Mouse (Mus musculus): ENCODE measurements around the gene Maf.

Maf gene

DNA sequence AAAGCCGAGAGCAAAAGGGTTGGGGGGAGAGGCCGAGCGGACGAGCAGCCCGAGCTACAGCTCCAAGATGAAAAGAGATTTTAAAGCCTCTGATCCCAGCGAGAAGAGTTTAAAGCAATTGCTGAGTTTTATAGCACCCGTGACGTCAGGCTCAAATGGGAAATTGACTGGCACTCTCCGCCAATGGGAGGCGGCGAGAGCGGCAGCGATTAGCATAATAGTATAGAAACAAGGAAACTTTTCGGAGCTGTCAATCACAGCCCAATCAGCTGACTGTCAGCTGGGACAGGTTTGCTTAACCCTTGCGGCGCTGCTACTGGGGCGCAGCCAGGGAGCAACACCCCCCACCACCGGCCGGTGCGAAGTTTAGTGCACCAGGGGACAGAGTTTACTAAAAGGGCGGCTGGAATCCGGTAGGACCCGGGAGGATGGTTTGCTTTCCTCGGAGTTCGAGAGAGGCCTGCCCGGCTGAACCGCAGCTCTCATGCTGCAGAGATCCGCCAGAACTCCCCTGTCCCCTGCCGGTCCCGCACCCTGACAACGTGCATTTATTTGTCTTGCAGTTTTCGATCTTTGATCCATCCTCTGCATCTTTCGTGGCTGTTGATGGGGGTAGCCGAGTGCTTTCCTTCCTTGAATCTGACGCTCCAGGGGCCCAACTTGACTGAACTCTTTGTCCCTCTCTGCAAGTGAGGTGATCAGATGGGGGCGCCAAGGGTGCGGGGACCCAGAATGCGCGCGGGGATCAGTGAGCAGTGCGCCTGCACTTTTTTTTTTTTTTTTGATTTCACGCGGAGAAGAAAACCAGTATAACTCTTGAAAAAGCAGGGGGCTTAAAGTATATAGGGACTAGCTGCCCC, at the start of gene Maf:
Maf (minus strand) TSS at position 64 of the 860 bp plus-strand sequence.
- peak; percentile 71 for ATAC-seq (ENCODE audit: low TSS enrichment)

DNA sequence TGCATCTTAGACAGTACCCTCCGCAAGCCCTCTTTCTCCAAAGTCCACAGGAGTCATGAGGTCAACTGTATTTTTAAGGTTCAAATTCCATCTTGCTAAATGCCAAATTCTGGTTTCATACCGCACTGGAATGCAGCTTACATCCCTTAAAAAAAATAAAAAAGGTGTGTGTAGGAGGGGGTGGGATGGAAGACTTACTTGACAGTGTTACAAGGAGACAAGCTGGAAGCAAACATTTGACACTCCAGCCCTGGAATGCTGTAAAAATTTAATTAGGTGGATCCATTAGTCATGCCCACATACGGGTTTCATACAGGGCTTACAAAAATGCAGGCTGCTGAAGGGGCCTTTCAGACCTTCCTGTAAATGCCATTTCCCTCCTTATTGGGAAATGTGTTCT, 49.4 kb upstream of the Maf start:
- ATAC-seq (ENCODE audit: low TSS enrichment): no peak

DNA sequence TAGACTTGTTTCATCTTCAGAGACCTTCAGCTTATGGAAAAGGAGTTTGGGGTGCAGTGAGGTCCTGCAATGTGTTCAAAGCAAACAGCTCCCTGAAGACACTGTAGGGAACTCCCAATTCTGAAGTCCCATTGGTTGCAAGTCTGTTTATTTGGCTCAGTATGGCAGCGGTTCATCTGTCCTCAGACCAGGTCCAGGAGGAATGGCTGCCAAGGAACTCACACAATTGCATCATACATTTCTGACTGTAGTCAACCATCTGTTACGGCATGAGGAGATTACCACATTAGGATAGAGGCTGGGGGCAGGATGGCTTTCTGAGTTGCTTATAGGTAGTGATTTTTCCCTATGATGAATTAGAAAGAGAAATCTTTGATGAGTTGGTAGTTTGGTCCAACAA, 48.4 kb upstream of the Maf start:
- ATAC-seq (ENCODE audit: low TSS enrichment): no peak

DNA sequence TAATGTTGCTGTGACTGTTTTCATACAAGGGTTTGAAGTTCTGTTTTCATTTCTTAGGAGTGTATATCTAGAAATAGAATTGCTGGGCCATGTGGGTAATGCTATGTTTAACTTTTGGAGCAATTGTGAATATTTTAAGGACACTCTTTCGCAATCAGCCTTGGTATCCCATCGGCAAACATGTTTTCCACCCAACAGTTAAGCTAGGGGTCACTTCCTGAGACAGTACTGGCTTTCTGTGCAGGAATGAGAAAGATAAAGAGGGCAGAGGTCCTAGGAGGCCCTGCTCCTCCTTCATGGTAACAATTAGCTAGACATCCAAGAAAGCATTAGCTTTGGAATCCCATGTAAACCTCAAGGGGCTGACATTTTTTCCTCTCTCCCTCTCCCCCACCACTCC, 47.1 kb upstream of the Maf start:
- peak; percentile 57 for ATAC-seq (ENCODE audit: low TSS enrichment)

DNA sequence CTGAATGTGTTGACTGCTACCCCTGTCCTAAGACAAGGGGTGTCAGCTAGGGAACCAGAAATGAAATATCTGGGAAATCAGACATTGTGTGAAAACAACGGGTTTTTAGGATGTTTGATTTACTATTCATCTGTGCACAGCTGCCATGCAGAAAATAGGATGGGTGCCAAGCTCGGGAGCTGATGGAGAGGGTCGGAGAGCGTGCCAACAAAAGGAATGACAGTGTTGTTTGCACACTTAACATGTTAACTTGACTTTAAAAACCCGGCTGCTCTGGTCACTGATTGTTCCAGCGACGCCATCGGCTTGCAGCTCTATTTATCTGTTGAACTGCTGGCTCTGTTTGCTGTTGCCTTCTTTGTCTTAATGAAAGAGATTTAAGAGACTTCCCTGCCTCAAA, 46.2 kb upstream of the Maf start:
- ATAC-seq (ENCODE audit: low TSS enrichment): no peak; the same call in 1 of the 2 replicates

DNA sequence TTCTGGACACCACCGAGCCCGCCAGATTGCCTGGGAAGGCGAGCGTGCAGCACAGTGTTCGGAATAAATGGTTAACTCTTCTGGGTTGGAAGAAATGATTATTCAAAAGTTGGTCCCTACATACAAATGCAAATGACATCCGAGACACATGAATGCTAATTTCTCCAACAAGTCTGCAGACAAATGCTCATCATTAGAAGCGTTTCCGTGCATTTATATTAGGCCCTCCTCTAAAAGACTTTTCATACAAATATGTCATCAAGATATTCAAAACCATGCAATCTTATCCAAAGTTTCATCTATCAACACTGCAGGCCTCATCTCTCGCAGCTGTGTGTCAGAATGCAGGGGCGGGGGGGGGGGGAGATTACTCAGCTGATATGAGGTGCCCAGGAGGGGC, 39.8 kb upstream of the Maf start:
- ATAC-seq (ENCODE audit: low TSS enrichment): no peak

DNA sequence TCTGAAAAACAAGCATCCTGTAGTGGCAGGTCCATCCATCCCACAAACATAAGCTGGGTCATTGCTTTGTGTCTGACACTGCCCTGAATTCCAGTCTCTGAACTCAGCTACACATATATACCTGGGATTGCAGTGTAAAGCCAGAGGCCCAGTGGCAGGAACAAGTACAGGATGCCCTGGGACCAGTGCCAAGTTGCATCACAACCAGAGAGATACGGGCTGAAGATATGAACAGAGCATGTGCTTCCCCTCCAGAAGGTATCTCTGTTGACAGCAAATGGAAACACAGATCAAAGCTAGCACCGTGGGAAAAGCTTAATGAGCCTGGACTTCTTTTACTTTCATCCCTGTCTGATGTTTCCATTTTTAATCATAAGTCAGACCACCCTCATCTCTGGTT, 38.1 kb upstream of the Maf start:
- ATAC-seq (ENCODE audit: low TSS enrichment): no peak

DNA sequence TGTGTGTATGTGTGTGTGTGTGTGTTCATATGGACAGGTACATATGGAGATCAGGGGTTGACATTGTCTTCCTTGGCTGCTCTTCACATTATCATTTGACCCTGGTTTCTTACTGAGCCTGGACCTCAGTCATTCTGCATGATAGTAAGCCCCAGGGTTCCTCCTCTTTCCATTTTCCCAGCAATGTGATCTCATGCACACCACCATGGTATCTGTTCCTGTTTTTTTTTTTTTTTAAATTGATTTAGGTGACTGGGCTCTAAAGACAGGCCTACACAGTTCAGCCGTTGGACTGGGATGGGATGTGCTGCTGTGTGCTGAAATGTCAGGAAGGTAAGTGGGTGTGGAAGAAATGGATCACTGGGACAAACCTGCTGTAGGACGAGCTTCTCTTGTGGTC, 35.8 kb upstream of the Maf start:
- no peak for ATAC-seq (ENCODE audit: low TSS enrichment)

DNA sequence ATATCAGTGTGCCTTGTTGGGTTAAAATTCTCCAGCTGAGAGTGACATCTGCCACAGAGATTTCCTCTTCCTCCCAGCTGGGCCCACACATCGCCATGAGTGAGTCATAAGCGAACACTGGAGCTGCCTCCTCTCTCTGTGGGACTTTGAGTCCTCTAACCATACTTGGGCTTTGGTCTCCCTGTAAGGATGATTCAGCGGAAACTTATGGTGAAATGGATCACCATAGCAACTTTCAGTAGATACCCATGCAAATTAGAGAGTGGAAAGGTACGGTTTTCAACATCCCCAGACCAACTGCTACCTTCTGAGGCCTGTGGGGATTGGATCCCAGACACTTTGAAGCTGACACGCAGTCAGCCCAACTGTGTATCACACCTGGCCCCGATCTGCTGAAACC, 35.1 kb upstream of the Maf start:
- peak; percentile 97 for ATAC-seq (ENCODE audit: low TSS enrichment)

DNA sequence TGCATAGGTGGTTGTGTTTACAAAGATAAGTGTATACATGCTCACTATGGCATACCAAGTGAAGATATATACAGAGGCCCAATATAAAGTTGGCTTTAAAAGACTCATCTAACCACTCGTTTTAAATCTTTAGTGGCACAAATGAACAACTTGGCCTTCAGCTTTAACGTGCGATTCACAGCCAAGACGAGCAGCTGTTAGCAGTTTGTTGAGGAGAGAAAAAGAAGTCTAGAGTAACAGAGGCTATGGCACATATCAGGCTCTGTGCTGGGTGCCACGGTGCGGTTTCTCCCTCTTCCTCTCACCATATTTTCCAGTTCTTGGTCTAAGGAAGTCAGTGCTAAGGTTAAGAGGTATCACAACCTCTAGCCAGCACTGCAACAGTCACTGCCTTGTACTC, 34.4 kb upstream of the Maf start:
- peak; percentile 85 for ATAC-seq (ENCODE audit: low TSS enrichment)

DNA sequence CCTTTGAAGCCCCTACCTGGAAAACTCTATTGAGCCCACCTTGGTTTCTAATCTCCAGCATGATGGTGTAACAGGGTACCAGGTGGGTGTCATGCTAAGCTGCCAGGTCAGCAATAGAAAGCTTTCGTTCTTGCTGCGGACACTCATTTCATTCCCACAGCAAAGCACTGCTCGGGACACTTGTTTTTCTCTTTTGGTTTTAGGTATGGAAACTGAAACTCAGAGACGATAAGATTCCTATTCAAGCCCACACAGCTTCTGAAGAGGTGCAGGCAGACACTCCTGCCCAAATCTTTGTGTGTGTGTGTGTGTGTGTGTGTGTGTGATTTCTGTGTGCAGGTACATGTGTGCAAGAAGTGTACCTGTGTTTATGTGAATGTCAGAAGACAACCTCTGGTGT, 32.2 kb upstream of the Maf start:
- ATAC-seq (ENCODE audit: low TSS enrichment): no peak

DNA sequence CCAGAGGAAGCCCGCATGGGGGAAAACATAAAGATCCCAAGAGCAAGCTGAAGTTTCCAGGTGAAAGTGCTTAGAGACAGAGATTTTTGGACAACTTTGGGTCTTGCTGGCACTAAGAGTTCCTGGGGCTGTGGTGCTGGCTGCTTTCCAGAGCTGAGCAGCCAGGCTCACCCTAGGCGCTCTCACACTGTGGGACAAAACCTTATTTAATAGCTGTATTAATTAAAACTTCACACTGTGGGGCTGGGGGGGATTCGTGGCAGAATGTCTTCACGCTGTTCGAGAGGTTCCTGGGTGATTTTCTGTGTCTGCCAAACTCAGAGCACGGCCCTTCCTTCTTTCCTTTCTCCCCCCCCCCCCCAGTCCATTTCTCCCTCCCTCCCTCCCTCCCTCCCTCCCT, 24.8 kb upstream of the Maf start:
- ATAC-seq (ENCODE audit: low TSS enrichment): no peak

DNA sequence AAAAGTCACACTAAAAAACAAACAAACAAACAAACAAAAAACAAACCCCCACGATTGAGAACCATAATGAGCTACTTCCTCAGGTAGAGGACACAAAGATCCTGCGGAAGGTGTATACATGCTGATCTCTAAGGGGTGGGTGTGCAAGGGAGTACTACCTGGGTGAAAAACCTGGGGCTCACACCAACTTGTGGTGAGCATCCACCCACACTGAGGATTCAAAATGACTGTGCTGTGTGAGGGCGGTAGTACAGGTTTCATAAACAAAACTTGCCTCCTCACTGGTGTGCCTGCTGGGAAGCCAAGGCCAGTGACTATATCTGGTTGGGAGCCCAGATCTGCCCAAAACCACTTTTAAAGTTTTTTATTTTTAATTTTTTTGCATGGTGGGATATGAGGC, 19.2 kb upstream of the Maf start:
- no peak for ATAC-seq (ENCODE audit: low TSS enrichment)

DNA sequence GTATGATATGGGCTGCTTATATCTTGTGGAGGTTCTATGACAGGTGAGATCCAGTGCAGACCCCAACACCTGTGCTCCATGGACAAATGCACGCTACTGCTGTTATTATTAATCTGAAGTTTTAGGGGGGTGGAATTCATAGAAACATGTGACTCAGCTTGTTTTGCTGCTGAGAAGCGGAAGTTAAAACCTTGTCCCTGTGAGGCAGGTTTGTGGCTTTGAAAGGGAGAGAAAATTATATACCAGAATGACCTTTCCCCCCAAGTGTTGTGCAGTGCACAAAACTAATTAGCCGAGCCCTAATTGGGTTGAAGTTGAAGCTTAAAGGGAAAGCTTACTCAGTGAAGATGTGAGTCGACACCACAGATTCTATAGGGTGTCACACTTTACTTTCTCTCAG, 18.6 kb upstream of the Maf start:
- ATAC-seq (ENCODE audit: low TSS enrichment): no peak

DNA sequence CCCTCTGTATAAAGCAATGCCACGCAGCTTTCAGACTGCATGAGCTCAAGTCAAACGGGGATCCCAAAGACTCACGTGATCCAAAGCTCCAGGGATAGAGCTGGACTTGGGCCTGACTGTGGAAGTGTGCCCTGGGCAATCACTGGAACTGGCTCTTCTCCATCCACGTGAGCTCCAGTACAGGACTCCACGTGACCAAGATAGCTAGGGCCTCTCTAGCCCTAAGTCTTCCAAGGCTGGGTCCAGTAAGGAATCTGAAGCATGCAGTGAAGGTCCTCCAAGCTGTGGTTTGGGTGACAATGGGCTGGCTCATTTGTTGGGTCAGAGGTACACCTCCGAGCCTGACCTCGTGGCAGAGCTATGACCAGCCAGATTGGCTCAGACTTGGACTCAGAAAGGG, 11.5 kb upstream of the Maf start:
- no peak for ATAC-seq (ENCODE audit: low TSS enrichment)

DNA sequence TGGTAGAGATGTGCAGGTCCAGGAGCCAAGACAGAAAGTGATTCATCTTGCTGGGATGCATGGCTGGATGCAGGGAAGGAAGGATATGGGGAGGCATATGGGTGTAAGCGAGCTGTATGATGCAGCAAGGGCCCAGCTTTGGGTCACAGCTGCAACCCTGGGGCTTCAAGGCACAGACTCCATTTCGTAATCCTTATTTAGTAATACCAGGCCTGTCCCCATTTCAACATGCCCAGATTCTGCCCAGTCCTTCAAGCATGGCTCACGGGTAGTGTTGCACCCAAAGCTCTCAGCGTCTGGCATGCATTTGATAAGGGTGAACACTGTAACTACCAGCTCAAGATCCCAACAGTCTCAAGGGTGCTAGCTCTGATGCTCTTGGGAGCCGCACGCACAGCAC, 11.0 kb upstream of the Maf start:
- ATAC-seq (ENCODE audit: low TSS enrichment): no peak

DNA sequence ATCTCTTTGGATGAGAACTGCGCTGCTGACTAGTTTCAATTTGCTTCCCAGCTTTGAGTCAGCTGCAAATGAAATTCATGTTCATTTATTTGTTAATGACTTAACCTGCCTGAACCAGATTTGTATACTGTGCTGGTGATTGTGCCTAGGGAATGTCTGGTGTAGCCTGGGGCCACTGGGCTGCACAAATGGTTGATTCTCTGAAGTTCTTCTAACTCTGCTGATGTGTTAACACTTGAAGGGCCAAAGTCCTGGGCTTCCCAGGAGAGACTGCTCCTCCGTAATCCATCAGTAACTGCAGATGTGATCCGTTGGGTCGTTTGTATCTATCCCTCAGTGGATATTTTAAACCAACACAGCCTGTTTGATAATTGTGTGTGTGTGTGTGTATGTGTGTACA, 7.7 kb upstream of the Maf start:
- no peak for ATAC-seq (ENCODE audit: low TSS enrichment)

DNA sequence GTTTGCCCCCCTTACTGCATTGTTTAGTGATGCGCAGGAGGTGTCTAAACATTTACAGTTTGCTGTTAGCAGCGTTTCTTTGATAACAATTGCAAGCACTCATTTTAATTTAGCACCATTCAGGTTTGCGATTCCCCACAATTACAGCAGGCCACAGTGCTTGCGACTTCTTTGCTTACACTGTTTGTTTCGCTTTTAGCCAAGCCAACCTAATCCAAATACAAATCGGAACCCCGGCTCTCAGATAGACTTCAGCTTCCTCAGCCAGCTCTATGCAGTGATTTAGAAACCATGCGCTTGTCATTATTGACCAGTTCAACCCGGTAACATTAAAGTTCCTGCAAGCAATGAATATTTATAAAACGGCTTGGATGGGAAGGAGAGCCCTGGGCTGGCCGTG, 3.5 kb upstream of the Maf start:
- no peak for ATAC-seq (ENCODE audit: low TSS enrichment)

DNA sequence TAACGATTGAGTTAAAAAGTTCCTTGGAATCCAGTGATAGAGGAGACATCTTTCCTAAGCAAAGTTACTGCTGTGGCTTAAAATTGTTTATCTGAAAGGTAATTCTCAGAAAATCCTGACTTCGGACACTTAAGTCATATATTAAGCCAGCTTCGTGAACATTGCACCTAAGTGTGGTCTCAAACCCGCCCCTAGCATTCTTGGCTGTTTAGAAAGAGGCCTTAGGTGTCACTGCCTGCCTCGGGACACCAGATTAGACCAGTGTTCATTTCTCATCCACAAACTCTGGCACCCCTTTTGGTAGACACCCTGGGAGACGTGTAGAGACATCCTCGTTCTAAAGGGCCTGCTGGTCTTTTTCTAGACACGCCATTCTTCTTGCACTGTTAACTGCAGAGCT, 2.3 kb upstream of the Maf start:
- ATAC-seq (ENCODE audit: low TSS enrichment): no peak

DNA sequence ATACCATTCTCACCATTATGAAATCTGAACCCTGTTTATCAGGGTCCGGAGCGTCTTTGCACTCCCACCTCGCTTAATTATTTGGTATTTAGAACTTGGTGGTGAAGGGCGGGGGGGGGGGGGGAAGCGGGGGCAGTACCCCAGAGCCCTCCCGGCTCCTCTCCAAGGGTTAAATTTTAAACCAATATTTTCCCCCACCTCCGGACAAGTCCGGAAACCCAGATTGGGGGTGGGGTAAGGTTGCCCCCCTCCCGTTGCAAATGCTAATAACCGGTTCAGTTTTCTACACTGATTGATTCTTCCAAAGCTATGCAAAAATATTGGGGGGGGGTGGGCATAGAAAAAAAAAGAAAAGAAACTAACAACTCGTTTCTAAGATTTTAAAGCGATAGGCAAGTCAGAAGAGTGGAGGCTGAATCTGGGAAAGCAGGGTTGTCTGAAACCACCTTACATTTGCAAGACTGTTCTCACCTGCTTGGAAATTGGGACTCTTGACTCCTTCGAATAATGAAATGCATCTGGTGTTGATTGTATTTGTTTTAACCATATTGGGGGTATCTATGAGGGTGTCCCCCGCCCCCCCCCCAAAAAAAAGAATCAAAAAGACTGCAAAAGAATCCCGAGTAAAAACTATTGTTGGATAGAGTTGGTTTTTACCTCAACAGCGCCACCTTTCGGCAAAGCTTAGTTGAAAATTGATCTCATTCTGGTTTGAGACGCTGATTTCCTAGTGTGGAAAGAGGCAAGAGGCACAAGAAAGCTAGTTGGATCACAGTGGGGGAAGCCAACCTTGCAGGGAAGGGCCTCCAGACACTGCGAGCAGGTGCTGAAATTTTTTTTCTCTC, 1.6 kb upstream of the Maf start:
- 0 out of 2 replicates have a peak, but pooled peaks have one; percentile 33 for ATAC-seq (ENCODE audit: low TSS enrichment)

DNA sequence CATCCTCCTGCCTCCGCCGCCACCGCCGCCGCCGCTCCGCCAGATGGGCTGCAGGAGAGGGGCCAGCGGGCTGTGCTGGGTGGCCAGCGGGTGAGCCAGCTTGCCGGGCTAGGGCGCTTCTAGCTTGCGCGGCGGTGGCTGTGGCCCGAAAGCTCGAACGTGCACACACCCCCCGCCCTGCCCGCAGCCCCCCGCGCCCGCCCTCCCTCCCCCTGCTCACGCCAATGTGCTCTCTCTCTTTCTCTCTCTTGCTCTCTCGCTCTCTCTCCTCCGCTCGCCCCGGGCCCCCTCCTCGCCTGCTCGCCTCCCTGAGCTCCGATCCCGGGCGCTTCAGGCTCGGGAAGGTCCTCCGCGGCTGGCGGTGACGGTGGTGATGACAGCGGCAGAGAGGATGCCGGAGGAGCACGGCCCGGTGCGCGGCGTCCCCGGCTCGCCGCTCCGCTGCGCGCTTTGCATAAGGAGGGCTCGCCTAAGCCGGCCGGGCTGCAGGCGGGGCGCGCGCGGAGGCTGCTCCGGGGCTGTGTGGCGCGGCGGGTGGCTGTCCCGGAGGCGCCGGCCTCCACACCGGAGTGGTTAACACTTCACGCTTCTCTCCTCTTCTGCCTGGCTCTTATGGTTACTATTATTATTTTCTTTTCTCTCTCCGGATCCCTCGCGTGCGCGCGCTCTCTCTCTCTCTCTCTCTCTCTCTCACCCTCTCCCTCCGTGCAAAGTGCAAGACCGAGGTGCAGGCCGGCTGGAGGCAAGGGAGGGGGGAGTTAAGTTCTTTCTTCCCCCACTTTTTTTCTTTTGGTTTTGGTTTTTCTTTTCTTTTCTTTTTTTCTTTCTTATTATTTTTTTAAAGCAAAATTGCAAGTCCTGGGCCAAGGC, 498 bp downstream of the Maf start:
- ATAC-seq (ENCODE audit: low TSS enrichment): peak; percentile 59

DNA sequence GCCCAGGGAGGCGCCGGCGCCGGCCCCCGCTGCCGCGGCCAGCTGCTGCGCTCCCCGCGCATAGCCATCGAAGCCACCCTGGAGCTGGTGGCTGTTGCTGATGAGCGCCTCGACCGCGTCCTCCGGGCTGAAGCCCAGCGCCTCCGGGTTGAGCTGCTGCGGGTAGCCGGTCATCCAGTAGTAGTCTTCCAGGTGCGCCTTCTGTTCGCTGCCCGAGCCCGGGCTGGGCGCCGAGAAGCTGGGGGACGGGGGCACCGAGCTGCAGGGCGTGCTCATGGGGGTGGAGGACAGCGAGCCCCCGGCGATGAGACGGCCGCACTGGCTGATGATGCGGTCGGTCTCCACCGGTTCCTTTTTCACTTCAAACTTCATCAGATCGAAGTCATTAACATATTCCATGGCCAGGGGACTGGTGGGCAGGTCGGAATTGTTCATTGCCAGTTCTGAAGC, 1.2 kb downstream of the Maf start:
- ATAC-seq (ENCODE audit: low TSS enrichment): peak; percentile 15
